In the genomic region with DNA sequence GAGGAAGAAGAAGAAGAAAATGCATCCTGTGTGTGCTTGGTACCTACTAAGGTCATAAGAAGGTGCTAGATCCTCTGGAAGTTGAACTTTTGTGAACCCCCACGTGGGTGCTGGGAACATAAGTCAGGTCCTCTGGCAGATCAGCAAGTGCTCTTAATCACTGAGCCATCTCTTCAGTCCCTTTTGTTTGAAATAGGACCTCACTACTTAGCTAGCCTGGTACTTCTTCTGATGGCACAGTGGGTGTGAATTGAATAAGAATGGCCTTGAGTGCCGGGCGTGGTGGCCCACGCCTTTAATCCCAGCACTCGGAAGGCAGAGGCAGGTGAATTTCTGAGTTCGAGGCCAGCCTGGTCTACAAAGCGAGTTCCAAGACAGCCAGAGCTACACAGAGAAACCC, we compare ENCODE assay signal across 20 mouse cellular contexts. TPM values are rescaled to one million over a fixed set of nuclear protein-coding genes. Genes with fewer than 3 reads are reported as not detected.
"Had no signal": no experiment of that assay in that cellular context is flagged by ENCODE, and none has a peak within 500 bp of the region (broad histone marks: within the 10 kb centered on the region; RNA-seq: fewer than 3 reads in every experiment).

No protein-coding gene starts in this region.

- H3K27me3 ChIP-seq: midbrain, embryonic 12.5 days; neural tube, embryonic 13.5 days; neural tube, embryonic 15.5 days had no signal

- H3K4me1 ChIP-seq: midbrain, embryonic 10.5 days; midbrain, embryonic 12.5 days; neural tube, embryonic 13.5 days; neural tube, embryonic 15.5 days had no signal

- H3K4me2 ChIP-seq: lung, embryonic 14.5 days; midbrain, embryonic 12.5 days; neural tube, embryonic 13.5 days; neural tube, embryonic 15.5 days had no signal

- H3K9ac ChIP-seq: lung, embryonic 14.5 days; midbrain, embryonic 12.5 days; neural tube, embryonic 13.5 days; neural tube, embryonic 15.5 days had no signal

- H3K4me3 ChIP-seq: midbrain, embryonic 10.5 days; midbrain, embryonic 12.5 days; myocyte; neural tube, embryonic 13.5 days; neural tube, embryonic 15.5 days had no signal

- DNase-seq: lung, adult 18-20 months; lung, embryonic 14.5 days; lung, postnatal 10 days; lung, postnatal 4 days; midbrain, embryonic 14.5 days; right cerebral cortex, postnatal 14 days; thymus, adult 18-20 months; thymus, postnatal 14 days; thymus, postnatal 36 days had no signal

- ATAC-seq: midbrain, embryonic 16.5 days had no signal

- H3K36me3 ChIP-seq: neural tube, embryonic 15.5 days had no signal

- H3K27ac ChIP-seq: midbrain, embryonic 10.5 days; midbrain, embryonic 12.5 days; neural tube, embryonic 13.5 days; neural tube, embryonic 15.5 days had no signal

- H3K9me3 ChIP-seq: midbrain, embryonic 10.5 days; midbrain, embryonic 12.5 days; neural tube, embryonic 13.5 days; neural tube, embryonic 15.5 days had no signal

RNA-seq across cellular contexts. Expression of a gene that starts 25.6 kb away (rescaled TPM):
- total RNA-seq: megakaryocyte-erythroid progenitor cell, adult 5-6 weeks had no signal

RNA-seq across cellular contexts. Expression of a gene that starts 30.4 kb away (rescaled TPM):
- total RNA-seq: megakaryocyte, adult 5-6 weeks; megakaryocyte-erythroid progenitor cell, adult 5-6 weeks had no signal
- polyA plus RNA-seq: lung, embryonic 16.5 days; midbrain, embryonic 10.5 days; midbrain, embryonic 12.5 days; midbrain, embryonic 14.5 days; midbrain, embryonic 16.5 days; myocyte; neural tube, embryonic 11.5 days; neural tube, embryonic 13.5 days; neural tube, embryonic 15.5 days; stomach, embryonic 14.5 days had no signal
